Mouse (Mus musculus) adrenal gland, adult 18-20 months (tissue): ENCODE results near the gene Pml. TPM values are rescaled to one million over a fixed set of nuclear protein-coding genes. Genes with fewer than 3 reads are reported as not detected.

Experiments
- DNase-seq, 2 experiments: peaks; one replicate each; pipeline ENCODE4 v3.0.0; 2021 to 2022; ENCODE audit warnings: low spot score in 2 of 2
- microRNA-seq, 2 experiments: library from miRNA; unstranded; fragments of <30 nt; microRNA quantifications; one replicate each; pipeline ENCODE4 v1.2.0; 2021; ENCODE audit warnings: borderline number of aligned reads in 2 of 2
- total RNA-seq, 2 experiments: library from RNA; stranded (reverse); gene quantifications; 1 replicate in 1 of 2; 2 replicates in 1 of 2; pipeline ENCODE4 v1.2.3; 2021

Pml gene
- total RNA-seq, 2 experiments from 2014 or later, result 16.1 to 17.9 TPM

DNA sequence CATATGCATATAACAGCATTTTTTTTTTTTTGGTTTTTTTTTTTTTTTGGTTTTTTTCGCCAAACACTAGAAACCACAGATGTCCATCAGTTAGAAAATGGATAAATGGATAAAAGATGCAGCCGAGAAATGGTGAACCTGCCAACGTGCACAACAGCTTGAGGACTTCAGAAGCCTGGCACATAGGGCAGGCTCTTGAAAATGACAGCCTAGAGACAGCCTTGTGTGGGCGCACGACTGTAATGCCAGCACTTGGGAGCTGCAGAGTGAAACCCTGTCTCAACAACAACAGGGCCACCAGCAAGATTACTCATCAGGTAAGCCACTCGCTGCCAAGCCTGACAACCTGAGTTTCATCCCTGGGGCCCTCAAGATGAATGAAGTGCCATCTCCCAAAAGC, 80.2 kb downstream of the Pml start:
- DNase-seq, result no peak

DNA sequence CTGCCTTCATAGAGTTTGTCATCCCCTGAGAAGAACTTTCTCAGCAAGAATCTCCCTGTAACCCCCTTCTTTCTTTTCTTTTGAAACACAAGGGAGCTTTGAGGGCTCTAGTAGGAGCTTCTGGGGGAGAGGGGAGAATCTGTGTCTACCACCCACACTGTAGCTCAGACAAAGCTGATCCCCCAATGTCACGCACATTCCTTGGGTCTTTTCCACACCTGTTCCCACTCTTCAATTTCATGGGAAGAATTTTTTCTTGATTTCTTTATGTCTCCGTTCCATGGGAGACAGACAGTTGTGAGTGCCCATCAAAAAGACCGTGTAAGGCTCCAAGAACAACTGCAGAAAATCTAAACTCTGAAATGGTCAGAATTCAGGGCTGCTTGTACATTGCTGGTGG, 80.7 kb downstream of the Pml start:
- no peak for DNase-seq

Small RNA genes within 50 kb of the gene (microRNA-seq; reads per million reads assigned to microRNA genes)
- gene Mir6385, result 0 reads per million in 2 experiments

Other genes starting within 250 kb of the Pml start
- 1,000 to 10,000 TPM; 6,431 to 6,741 TPM for gene Cyp11a1, start 243.4 kb downstream of the Pml start, total RNA-seq
- gene Stra6, start 186.0 kb downstream of the Pml start, total RNA-seq, result 1 to 10 TPM; 1.1 to 1.5 TPM
- gene Ccdc33, start 131.0 kb downstream of the Pml start, total RNA-seq, result under 1 TPM; 0.22 to 0.80 TPM
- 10 to 100 TPM; 22.4 to 33.0 TPM for gene Islr, start 45.5 kb downstream of the Pml start, total RNA-seq
- 1 to 10 TPM; 1.2 to 2.6 TPM for gene Islr2, start 45.5 kb downstream of the Pml start, total RNA-seq
- 10 to 100 TPM; 13.3 to 15.0 TPM for gene Stoml1, start 3.4 kb upstream of the Pml start, total RNA-seq
- gene Loxl1, start 63.4 kb upstream of the Pml start, total RNA-seq, result 10 to 100 TPM; 19.9 to 28.1 TPM
- gene Tbc1d21, start 120.7 kb upstream of the Pml start, total RNA-seq, result not detected
- 10 to 100 TPM; 10.6 to 12.0 TPM for gene Insyn1, start 238.8 kb upstream of the Pml start, total RNA-seq